Mouse (Mus musculus) left cerebral cortex, adult 2 months (tissue): Measurements from ENCODE around the gene Nckap5l. TPM values are rescaled to one million over a fixed set of nuclear protein-coding genes. Genes with fewer than 3 reads are reported as not detected.
A peak's percentile ranks its signal among the peaks of the same experiment; 100 is the strongest.
"Not testable (repeated sequence)": the region's sequence is repeated elsewhere in the genome, so short reads cannot be mapped to it uniquely, and the experiment has no call there.

ENCODE experiments used
- DNase-seq, 2 experiments: peaks; one replicate each; pipeline ENCODE4 v3.0.0; 2021 to 2022; ENCODE audit warnings: low spot score in 2 of 2, mixed read lengths in 1 of 2; ENCODE audit errors: extremely low spot score in 1 of 2
- H3K27ac ChIP-seq: fragments of 200-600 bp; 2 replicates; pipeline ENCODE4 v1.8.1; 2022
- H3K4me3 ChIP-seq: fragments of 200-600 bp; 2 replicates; pipeline ENCODE4 v1.8.1; 2022
- CTCF ChIP-seq: fragments of 200-600 bp; IDR thresholded peaks from 2 replicates; pipeline ENCODE4 v1.8.1; 2022; ENCODE audit warnings: antibody characterized with exemption, mild to moderate bottlenecking, moderate library complexity
- intact Hi-C: fragments of 180-260 bp; cut with DNase I; formaldehyde crosslinking; loops from one replicate; pipeline ENCODE4 v1.15.1; 2025
- total RNA-seq, 2 experiments: library from RNA; stranded (reverse); gene quantifications; 2 replicates each; pipeline ENCODE4 v1.2.3; 2021

The Nckap5l gene
- total RNA-seq, 2 experiments from 2014 or later, result 19.2 to 21.3 TPM

- H3K4me3 ChIP-seq, result no peak overlapping the region
Observed at GRCm38 (mm10) chr15:99387976-99388375, 69.6 kb downstream of the Nckap5l start.

GRCm38 (mm10) chr15:99386796-99387195 is 70.8 kb downstream of the Nckap5l start:
- Histone ChIP-seq H3K27ac (no peak overlapping the region), H3K4me3 (no peak overlapping the region)
- TF ChIP-seq CTCF, result no peak
- DNase-seq, result no peak
- intact Hi-C loops, result no loop called here

More at GRCm38 (mm10) chr15:99387976-99388375, 69.6 kb downstream of the Nckap5l start:
- no peak for DNase-seq
- intact Hi-C loops, result no loop called here
- H3K27ac ChIP-seq, result no peak overlapping the region
- TF ChIP-seq CTCF, result no peak

DNA sequence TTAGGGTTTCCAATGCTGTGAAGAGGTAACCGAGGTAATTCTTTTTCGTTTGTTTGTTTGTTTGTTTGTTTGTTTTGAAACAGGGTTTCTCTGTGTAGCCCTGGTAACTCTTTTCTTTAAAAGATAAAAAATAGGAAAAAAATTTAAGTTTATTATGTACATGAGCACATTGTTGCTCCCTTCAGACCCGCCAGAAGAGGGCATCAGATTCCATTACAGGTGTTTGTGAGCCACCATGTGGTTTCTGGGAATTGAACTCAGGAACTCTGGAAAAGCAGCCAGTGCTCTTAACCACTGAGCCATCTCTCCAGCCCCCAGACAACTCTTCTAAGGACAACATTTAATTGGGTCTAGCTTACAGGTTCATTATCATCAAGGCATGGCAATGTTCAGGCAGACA is 71.4 kb downstream of the Nckap5l start:
- peak; percentile 39 for TF ChIP-seq CTCF
- H3K27ac ChIP-seq, intact Hi-C loops, H3K4me3 ChIP-seq, DNase-seq: not testable (repeated sequence)

DNA sequence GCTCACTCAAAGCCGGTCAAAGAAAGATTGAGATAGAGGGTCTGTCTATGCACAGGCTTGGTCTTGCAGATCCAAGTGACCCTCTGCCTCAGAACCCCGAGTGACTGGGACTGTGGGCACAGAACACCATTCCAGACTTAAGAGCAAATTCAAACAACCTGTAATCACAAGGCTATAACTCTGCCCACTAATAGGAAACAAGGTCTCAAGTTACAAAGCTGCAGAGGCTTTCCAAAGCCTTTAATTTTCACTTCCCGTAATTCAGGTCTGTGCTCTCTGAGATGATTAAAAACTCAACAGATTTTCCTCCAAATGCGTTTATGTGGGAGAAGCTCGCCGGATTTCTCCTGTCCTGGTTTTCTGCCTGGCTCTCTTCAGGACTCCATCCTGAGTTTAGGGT is 73.5 kb downstream of the Nckap5l start:
- no peak for TF ChIP-seq CTCF
- DNase-seq, result no peak
- Histone ChIP-seq H3K27ac (no peak overlapping the region), H3K4me3 (no peak overlapping the region)
- intact Hi-C loops, result no loop called here

GRCm38 (mm10) chr15:99382893-99383292 is 74.7 kb downstream of the Nckap5l start:
- intact Hi-C loops, result no loop called here
- no peak for TF ChIP-seq CTCF
- no peak overlapping the region for H3K4me3 ChIP-seq
- H3K27ac ChIP-seq, result no peak overlapping the region
- no peak for DNase-seq

DNA sequence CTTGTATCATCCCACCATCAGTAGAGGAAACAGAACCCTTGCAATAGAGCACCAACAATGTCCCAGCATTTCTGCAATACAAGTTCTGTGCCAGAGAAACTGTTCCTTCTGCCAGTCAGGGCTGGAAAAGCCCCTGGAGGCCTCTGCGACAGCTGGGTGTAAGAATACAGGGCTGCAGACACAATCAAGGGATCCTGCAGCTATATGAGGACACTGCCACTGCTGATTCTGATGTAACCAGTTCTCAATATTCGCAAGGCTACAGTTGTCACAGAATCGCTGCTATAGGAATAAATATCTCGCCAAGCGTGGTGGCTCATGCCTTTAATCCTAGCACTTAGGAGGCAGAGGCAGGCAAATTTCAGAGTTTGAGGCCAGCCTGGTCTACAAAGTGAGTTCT is 81.3 kb downstream of the Nckap5l start:
- H3K27ac ChIP-seq, result no peak overlapping the region
- no peak for DNase-seq
- intact Hi-C loops, result no loop called here
- no peak overlapping the region for H3K4me3 ChIP-seq
- TF ChIP-seq CTCF, result no peak

- TF ChIP-seq CTCF, result no peak
- no peak for DNase-seq
- intact Hi-C loops, result no loop called here
- no peak overlapping the region for H3K27ac ChIP-seq
- no peak overlapping the region for H3K4me3 ChIP-seq
Observed at GRCm38 (mm10) chr15:99375581-99375980, 82.0 kb downstream of the Nckap5l start.

- TF ChIP-seq CTCF, result no peak
- H3K27ac ChIP-seq, result no peak overlapping the region
- no peak for DNase-seq
Observed at GRCm38 (mm10) chr15:99375036-99375435, 82.5 kb downstream of the Nckap5l start.

GRCm38 (mm10) chr15:99372761-99373160 is 84.8 kb downstream of the Nckap5l start:
- intact Hi-C loops, result no loop called here

More at GRCm38 (mm10) chr15:99375036-99375435, 82.5 kb downstream of the Nckap5l start:
- intact Hi-C loops, result no loop called here
- no peak overlapping the region for H3K4me3 ChIP-seq

More at GRCm38 (mm10) chr15:99372761-99373160, 84.8 kb downstream of the Nckap5l start:
- no peak overlapping the region for H3K27ac ChIP-seq
- H3K4me3 ChIP-seq, result no peak overlapping the region
- TF ChIP-seq CTCF, result no peak
- no peak for DNase-seq

Other genes with a start within 250 kb of the Nckap5l start
- 100 to 1,000 TPM; 174 to 180 TPM for gene Kcnh3, start 232.9 kb downstream of the Nckap5l start, total RNA-seq
- 10 to 100 TPM; 77.3 to 81.0 TPM for gene Mcrs1, start 205.8 kb downstream of the Nckap5l start, total RNA-seq
- 100 to 1,000 TPM; 111 to 119 TPM for gene Prpf40b, start 162.7 kb downstream of the Nckap5l start, total RNA-seq
- gene Fam186b, start 161.9 kb downstream of the Nckap5l start, total RNA-seq, result 1 to 10 TPM; 1.3 to 1.8 TPM
- 10 to 100 TPM in 1 of 2 experiments, 1 to 10 TPM in 1; 10.0 to 11.4 TPM for gene Fmnl3, start 87.3 kb downstream of the Nckap5l start, total RNA-seq
- 100 to 1,000 TPM; 332 to 333 TPM for gene Tmbim6, start 64.9 kb downstream of the Nckap5l start, total RNA-seq
- 1 to 10 TPM; 3.7 to 5.4 TPM for gene Bcdin3d, start 17.0 kb upstream of the Nckap5l start, total RNA-seq
- 100 to 1,000 TPM; 421 to 422 TPM for gene Faim2, start 70.4 kb upstream of the Nckap5l start, total RNA-seq
- under 1 TPM in 1 of 2 experiments, not detected in 1; 0.25 TPM for gene Aqp2, start 121.3 kb upstream of the Nckap5l start, total RNA-seq
- gene Aqp5, start 133.0 kb upstream of the Nckap5l start, total RNA-seq, result under 1 TPM; 0.59 to 0.79 TPM
- gene Aqp6, start 143.7 kb upstream of the Nckap5l start, total RNA-seq, result under 1 TPM; 0.61 to 0.70 TPM
- 10 to 100 TPM in 1 of 2 experiments, 1 to 10 TPM in 1; 8.0 to 10.6 TPM for gene Racgap1, start 193.9 kb upstream of the Nckap5l start, total RNA-seq
- 10 to 100 TPM; 66.7 to 81.0 TPM for gene Asic1, start 212.6 kb upstream of the Nckap5l start, total RNA-seq
- 100 to 1,000 TPM; 157 to 163 TPM for gene Smarcd1, start 244.4 kb upstream of the Nckap5l start, total RNA-seq
- gene Gm17349, start 247.7 kb upstream of the Nckap5l start, total RNA-seq, result 10 to 100 TPM in 1 of 2 experiments, 1 to 10 TPM in 1; 5.3 to 11.7 TPM